Mouse (Mus musculus): Measurements from ENCODE around the gene Zdhhc4.

DNA sequence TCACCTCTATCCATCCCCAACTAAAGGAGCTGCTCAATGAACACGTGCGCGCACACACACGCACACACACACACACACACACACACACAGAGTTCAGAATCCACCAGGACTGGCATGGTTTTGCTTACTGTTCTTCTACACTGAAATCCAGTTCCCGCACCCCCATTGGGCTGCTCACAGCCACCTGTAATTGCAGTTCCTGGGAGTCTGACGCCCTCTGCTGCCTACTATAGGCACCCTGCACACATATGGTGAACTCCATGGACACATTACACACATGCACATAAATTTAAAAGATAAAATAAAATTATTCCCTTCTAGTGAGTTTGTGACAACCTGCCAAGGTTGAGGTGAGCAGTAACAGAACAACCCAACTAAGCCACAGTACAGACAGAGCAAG, 44.3 kb downstream of the Zdhhc4 start:
- TF ChIP-seq CTCF (IDR thresholded peaks at IDR 0.05; ENCODE audit: low read depth, low read length) (no peak), POLR2A (IDR thresholded peaks at IDR 0.05; ENCODE audit: borderline replicate concordance, low read depth, low read length) (no peak)
